Mouse (Mus musculus) adrenal gland, postnatal 4 days (tissue): Measurements from ENCODE around the gene Hap1. TPM values are rescaled to one million over a fixed set of nuclear protein-coding genes. Genes with fewer than 3 reads are reported as not detected.
A peak's percentile ranks its signal among the peaks of the same experiment; 100 is the strongest.
"Not testable (repeated sequence)": the region's sequence is repeated elsewhere in the genome, so short reads cannot be mapped to it uniquely, and the experiment has no call there.

Source experiments
- DNase-seq, 2 experiments: peaks; one replicate each; pipeline ENCODE4 v3.0.0; 2021 to 2022; ENCODE audit warnings: low spot score in 2 of 2, mixed read lengths in 2 of 2
- total RNA-seq, 2 experiments: library from RNA; stranded (reverse); gene quantifications; 2 replicates each; pipeline ENCODE4 v1.2.3; 2021

Gene Hap1
- total RNA-seq, 2 experiments from 2014 or later: 106 to 110 TPM

DNA sequence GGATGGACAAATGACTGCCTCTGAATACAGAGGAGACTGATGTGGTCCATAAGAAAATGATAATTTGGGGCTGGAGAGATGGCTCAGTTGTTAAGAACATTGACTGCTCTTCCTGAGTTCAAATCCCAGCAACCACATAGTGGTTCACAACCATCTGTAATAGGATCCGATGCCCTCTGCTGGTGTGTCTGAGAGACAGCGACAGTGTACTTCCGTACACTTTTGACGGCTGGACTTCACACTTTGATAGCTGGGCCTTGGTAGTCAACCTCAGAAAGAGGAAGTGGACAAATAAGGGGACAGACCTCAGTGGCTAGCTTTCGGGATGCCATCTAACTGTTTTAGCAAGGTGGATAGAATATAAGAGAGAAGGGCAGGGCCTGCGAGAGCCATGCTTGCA, 4.2 kb upstream of the Hap1 start:
- DNase-seq: no peak

DNA sequence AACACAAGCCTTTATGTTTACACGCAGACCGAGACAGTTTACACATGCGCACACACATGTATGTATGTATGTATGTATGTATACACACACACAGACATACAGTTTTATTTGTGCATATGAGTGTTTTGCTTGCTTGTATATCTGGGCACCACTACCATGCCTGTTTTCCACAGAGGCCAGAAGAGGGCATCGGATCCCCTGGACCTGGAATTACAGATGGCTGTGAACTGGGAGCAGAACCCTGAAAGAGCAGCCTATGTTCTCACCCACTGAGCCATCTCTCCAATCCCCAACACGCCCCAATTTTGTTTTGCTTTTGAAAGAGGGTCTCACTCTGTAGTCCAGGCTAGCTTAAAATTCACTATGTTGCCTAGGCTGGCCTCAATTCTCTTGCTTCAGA, 1.5 kb upstream of the Hap1 start:
- no peak for DNase-seq

DNA sequence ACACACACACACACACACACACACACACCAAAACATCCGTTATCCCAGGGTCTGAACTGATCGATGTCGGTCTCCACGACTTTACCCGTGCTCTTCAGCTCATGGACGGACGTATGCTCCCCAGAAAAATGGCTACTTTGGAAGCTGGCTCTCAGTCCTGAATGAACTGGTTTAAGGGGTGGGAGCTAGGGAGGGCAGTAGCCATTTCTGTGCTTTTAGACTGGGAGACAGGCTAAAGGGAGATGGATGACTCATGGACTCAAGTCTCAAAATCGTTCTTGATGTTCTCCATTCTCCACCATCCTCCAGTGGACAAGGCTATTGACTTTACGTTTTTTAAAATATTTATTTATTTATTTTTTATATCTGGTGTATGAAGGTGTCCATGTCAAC, 887 bp upstream of the Hap1 start:
- DNase-seq: no peak

DNA sequence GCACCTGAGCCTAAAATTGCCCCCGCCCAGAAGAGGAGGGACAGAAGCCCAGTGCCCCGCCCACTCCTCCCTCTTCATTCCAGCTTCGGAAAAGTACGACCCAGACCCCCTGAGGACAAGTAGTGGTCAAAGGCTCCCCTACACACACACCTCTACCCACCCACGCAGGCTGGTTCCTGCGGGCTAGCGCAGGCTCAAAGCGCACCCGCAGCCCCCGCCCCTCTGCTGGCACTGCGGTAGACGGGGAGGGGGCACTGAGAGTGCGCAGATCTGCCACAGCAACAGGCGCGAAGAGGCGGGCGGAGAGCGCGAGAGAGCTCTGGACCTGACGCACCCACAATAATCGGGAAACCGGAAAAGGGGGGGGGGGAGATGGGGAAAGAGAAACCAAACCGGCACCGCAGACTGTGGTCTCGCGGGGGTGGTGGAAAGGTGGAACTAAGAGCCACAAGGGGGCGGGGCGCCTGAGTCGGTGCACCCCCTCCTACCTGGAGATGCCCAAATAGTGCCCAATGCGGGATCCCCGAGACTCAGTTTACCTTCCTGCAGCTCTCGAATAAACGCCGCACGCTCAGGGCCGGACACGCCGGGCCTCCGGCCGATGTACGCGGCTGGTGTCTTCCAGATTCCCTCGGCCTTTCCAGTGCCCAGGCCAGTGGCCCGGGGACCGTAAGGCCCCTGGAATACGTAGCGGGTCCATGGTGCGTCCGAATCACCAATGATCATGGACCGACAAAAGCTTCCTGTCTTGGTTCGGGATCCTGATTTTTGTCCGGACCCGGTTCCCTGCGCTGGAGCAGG, 577 bp downstream of the Hap1 start:
- no peak for DNase-seq

DNA sequence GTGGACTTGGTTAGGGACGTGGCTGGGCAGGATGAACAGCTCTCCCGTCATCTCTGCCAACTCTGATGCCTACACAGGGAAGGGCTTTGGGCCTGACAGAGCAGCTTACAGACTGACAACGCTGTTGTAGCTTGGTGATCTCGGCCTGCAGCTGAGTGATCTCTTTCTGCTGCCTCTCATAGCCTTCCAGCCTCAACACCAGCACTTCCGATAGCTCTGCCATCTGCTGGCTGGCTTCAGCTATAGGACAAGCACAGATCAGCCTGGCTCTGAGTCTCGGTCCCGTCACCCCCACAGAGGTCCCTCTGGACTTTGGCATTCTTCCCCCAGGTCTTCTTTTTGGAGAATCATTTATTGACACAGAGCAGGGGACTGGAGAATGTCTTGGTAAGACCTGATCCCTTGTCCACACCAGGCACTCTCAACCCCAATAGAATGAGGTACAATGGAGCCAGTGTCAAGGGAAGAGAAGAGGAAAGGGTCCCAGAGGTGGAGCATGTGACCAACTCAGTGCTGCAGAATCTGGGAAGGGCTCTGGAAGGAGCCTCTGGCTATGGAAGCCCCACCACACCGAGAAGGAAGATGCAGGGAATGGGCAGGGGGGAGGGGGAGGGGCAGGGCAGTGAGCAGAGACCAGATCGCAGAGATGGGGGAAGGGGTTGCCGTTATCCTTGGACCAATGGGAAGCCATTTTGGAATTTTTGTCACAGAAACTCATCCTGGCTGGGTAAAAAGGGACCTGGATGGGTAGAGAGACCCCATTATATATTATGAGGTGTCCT, 3.7 kb downstream of the Hap1 start:
- DNase-seq: no peak

DNA sequence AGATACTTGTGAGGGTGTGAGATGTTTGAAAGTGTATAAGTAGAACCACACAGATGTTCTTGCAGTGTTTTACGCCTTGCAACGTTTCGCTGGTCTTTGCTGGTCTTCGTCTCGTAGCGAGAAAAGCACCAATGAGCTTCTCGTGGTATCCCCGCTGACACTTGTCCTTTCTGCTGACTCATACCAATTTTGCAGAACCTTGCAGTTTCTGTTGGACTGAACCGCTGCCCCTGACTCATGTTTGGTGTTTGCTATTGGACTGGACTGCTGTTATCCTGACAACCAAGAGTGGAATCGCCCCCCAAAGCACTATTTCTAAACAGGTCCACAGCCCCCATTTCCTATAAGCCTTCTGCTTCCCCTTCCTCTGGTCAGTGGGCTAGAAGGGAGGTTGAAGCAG, 11.7 kb downstream of the Hap1 start:
- no peak for DNase-seq

DNA sequence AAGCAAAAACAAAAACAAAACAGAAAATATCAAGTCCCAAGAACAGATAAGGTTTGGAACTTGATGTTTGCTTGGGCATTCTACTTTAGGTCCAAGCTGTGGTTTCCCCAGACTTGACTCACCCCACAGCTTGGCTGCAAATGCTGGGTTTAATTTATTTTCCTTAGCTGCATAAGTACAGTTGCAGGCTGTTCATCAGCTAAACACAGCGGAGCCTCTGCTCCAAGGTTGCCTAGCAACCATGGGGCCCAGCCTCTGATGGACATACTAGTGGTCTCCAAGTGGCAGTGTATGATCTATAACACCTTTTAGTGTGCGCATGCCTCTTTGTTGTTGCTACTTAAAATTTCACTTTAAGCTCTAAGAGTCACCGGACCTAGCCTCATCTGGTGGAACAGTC, 20.2 kb downstream of the Hap1 start:
- DNase-seq: no peak

DNA sequence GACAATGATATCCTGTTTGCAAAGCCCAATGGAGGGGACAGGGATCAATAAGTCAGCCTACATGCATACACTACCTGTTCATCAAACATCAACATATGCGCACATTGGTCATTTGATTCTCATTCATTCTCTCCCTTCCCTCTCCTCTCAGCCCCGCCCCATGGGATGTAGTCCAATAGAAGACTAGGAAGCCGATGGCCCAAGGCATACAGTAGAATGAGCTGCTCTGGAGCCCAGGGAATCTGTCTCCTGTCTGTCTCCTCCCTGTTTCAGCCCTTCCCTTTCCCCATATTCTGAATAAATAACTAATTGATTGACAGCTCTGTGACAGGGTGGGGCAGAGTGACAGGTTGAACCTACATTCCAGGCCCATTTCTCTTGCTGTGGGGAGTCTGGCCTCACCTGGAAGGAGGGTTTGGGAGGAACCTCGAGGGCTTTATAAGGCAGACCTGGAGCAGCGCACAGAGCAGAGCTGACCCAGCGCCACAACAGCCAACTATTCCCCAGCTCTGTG, 21.9 kb downstream of the Hap1 start, which contains the start of gene Gast:
TSS of gene Gast (plus strand) at position 464 of the 514 bp plus-strand sequence.
- DNase-seq: no peak

DNA sequence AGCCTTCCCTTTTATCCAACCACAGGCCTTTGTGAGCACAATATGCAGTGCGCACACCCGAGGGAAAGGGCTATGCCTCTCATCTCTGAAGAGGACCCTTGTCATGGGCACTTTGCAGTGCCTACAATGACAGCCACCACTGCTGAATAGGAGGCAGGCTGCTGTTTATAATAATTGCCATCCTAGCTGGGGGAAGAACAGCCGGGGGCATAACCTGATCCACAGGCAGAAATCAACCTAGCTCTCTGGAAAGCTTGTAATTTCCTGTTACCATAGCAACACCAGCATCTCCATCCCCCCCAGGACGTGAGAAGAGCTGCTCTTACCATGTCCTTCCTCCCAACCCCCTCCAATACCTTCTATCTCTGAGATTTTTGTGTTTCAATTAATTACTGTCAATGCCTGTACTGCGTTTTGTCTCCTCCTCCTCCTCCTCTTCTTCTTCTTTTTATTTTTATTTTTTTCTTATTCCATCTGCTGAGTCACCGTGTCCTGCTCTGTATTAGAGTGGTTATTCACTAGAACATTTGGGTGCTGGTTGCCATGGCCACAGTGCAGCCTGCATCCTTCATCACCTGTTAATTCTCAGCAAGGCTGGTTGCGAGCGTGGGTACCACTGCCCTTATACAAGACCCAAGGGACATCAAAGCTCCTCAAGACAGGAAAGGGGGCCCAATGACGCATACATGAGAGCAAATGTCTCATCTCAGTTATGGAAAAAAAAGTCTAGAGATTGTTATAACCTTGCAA, 23.0 kb downstream of the Hap1 start:
- no peak for DNase-seq

DNA sequence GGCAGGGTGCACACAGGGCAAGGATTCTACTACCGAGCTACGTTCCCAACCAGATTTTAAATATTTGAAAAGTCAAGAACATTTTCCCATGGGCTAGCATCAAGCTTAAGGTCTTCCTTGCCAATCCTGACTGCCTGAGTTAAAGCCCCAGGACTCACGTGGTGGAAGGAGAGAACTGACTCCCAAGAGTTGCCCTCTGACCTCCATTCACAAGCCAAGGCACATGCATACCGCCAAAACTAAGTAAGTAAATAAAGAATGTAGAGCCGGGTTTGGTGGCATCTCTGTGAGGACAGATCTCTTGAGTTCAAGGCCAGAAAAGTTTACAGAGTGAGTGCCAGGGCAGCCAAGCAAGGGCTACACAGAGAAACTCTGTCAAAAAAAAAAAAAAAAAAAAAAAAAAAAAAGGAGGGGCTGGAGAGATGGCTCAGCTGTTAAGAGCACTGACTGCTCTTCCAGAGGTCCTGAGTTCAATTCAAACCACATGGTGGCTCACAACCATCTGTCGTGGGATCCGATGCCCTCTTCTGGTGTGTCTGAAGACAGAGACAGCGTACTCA, 25.0 kb downstream of the Hap1 start:
- DNase-seq: not testable (repeated sequence)

DNA sequence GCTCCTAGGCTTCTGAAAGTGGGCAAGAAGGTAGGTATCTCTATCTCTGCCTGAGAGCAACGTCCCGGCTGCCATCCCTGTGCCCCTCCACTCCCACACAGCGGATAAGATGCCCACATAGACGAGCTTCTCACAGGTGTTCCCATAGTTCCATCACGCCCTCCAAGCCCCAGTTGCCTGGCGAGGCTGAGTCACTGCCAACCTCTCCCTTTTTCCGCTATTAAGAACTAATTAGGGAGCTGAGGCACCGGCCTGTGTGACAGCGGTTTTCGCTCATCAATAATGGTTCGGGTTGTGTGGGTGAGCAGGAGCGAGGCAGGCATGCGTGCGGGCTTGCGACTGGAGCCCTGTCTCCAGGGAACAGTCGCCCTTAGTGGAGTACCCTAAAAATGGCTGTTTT, 25.7 kb downstream of the Hap1 start:
- no peak for DNase-seq

DNA sequence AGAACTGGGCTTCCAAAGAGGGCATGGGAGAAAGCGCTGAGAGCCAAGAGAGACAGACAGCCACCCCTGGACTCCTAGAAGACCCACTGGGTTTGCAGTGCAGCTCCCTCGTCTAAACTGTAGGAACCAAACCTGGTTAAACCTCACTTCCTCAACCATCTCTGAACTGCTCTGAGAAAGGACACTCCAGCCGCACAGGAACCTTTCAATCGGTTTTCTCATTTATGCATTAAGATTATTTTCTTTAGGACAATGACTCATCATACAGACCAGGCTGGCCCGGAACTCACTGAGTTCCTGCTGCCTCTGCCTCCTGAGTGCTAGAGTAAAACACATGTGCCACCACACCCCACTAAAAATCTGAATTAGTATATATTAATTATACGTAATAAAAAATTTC, 28.2 kb downstream of the Hap1 start:
- no peak for DNase-seq

DNA sequence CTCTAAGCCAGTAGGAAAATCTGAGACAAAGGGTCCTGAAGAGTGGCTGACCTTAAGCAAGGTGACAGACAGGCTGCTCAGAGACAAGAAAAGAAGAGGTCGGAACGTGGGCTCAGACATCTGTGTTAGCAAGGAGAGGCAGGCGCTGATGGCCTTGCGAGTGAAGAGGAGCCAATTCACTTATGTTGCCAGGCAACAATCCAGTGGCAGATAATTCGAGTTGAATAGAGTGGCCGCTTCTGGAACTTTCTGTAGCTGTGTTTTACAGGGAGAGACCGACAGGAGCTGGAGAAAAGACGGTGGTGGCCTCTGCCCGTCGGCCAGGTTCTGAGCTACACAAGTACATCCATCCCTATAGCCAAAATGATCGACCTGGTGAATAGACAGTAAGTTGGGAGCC, 28.6 kb downstream of the Hap1 start:
- DNase-seq: no peak

DNA sequence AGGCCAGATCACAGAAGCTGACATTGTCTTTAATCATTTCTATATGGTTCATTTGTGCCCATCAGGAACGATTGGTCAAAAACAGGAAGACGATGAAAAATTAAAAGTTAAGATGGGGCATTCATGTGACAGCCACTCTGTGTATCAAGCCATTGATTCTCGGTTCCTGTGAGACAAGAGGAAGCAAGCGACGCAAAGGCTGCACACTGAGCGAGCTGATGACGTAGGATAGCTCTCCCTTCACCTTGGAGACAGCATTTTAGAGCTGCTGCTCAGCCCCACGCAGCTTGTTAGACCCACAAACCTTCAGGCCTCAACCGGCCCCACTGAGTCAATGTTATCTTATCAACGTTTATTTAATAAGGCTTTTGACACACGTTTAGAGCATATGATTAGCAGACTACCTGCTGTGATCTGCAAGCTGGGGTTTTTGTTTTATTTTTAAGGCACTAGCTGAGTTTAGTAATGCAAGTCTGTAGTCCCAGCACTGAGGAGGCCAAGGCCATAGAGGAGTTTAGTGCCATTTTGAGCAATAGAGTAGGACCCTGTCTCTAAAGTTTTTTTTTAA, 30.8 kb downstream of the Hap1 start:
- DNase-seq: no peak

DNA sequence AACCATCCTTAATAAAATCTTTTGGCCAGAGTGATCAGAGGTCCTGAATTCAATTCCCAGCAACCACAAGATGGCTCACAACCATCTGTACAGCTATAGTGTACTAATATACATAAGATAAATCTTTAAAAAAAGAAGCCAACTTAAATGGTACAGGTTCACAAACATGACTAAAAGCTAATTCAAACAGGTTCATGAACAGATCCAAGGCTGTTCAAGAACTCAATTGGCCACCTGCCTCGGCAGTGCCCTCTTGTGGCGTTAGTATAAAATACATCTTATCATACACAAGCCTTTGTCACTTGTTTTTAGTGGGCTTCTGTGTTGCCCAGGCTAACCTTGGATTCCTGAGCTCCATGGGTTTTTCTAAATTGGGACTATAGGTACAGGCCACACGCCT, 32.4 kb downstream of the Hap1 start:
- peak in 1 of 2 experiments; percentile 40 for DNase-seq

DNA sequence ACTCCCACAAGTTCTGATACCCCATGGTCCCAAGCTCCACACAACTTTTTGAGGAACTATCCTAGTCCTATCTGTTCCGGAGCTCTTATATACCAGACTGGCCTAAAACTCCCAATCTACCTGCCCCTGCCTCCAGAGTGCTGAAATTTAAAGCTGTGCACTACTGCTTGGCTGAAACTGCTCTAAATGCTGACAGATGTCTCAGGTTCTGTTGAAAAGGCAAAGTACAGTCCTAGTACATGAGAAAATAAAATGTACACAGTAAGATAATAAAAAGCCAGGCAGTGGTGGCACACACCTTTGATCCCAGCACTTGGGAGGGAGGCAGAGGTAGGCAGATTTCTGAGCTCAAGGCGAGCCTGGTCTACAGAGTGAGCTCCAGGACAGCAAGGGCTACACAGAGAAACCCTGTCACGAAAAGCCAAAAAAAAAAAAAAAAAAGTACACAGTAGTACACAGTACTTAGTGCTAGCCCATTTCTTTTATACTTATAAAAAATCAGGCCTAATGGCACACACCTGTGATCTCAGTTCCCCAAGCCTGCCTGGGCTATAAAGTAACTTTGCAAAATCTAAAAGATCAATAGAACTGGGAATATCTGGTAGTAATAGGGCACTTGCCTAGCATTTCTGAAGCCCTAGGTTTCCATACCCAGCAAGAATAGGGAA, 33.2 kb downstream of the Hap1 start:
- no peak for DNase-seq

DNA sequence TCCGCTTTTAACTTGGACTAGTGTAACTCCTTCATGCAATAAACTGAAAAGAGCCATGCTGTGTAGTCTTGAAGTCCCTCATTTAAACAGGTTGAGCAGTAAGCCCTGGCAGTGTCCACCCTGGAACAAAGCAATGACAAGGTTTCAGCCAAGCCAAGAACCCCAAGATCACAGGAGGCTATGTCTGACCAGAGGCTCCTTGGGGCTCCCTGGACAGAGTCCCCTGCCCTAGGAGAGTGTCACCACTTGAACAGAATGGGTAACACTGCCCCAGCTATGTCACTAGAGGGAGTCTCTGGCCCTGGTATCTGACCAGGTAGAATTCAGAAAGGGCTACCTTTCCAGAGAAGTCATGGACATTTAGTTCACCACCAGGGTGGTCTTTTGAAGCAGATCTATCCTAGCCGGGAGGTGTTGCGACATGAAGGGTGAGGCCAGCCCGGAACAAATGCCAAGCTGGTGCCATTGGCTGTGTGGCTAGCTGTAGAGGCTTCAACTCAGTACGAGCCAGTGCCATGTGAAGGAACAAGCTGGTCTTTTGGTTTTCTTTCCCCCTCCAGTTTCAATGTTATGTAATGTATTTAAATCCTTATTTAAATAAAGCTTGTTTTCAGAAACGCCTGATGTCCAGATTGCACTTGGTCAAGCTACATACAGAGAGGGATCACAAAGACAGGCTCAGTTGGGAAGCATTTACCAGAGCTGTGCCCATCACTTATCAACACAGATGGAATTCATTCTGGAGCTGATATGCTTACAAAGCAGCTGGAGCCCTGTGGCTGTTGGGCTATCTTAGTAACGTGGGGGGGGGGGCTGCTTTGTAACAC, 34.2 kb downstream of the Hap1 start:
- not testable (repeated sequence) for DNase-seq

DNA sequence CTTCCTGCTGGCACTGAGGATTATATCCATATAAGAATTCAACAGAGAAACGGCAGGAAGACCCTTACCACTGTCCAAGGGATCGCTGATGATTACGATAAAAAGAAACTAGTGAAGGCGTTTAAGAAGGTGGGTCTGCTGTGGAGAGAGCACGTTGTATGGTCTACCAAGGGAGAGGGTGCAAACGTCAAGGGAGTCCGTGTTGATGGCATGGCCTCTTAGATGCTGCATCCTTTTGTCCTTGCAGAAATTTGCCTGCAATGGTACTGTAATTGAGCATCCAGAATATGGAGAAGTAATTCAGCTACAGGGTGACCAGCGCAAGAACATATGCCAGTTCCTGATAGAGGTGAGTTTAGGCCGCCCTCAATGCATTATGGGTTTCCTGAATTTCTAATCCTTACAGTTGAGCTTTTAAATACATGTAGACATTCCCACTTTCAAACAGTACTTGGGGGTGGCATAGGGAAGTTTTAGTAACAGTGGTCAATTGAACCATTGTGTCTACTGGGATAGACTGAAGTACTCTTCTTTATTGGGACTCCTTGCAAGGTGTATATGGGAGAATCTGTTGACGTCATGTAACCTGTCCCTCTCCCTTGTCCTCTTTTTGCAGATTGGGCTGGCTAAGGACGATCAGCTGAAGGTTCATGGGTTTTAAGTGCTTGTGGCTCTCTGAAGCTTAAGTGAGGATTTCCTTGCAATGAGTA, 35.1 kb downstream of the Hap1 start:
- not testable (repeated sequence) for DNase-seq

DNA sequence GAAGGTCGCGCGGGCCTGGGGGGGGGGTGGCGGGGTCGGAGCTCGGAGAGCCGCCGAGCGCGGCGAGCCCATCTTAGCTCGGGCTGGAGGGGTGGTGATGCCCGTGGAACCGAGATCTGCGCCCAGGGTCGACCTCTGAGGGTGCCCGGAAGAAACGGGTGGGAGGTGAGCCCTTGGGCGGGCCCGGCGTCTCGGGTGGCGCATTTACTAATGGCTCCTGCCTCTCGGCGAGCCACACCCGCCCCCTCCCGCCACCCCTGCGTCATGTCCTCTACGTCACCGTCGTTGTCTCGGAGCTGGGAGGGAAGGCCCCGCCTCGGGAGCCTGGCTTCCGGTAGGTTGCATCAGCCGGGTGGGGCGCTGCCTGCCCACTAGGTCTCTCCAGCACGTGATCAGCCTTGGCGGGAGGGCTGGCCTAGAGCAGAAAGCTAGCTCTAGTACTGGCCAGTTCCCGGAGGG, 35.7 kb downstream of the Hap1 start:
- peak; percentile 79 to 94 for DNase-seq
